Mouse (Mus musculus) gastrocnemius, adult 18-20 months (tissue): ENCODE data around the gene Rbfox2. TPM values are rescaled to one million over a fixed set of nuclear protein-coding genes. Genes with fewer than 3 reads are reported as not detected.

Source experiments
- DNase-seq: peaks from one replicate; pipeline ENCODE4 v3.0.0; 2021; ENCODE audit warnings: low spot score
- total RNA-seq, 2 experiments: library from RNA; stranded (reverse); gene quantifications; 2 replicates each; pipeline ENCODE4 v1.2.3; 2021

The Rbfox2 gene
- total RNA-seq, 2 experiments from 2014 or later, result 55.1 to 60.4 TPM

GRCm38 (mm10) chr15:77332272-77332991 is 25.6 kb upstream of the Rbfox2 start:
- no peak for DNase-seq

- DNase-seq, result no peak
These were observed 24.6 kb upstream of the Rbfox2 start for GRCm38 (mm10) chr15:77331444-77331843.

- no peak for DNase-seq
These were observed 22.9 kb upstream of the Rbfox2 start for GRCm38 (mm10) chr15:77329681-77330180.

- DNase-seq, result no peak
These were observed 19.6 kb upstream of the Rbfox2 start for GRCm38 (mm10) chr15:77326361-77326760.

GRCm38 (mm10) chr15:77324426-77324825 is 17.6 kb upstream of the Rbfox2 start:
- DNase-seq, result no peak

- no peak for DNase-seq
These were observed 16.4 kb upstream of the Rbfox2 start for GRCm38 (mm10) chr15:77323226-77323625.

- DNase-seq, result no peak
These were observed 6.9 kb upstream of the Rbfox2 start for GRCm38 (mm10) chr15:77313701-77314100.

- no peak for DNase-seq
These were observed 6.0 kb upstream of the Rbfox2 start for GRCm38 (mm10) chr15:77312796-77313195.

GRCm38 (mm10) chr15:77307767-77308495 is 1.1 kb upstream of the Rbfox2 start:
- no peak for DNase-seq

GRCm38 (mm10) chr15:77305852-77306546 is 805 bp downstream of the Rbfox2 start:
- peak; percentile 46 for DNase-seq

- DNase-seq, result no peak
These were observed 1.8 kb downstream of the Rbfox2 start for GRCm38 (mm10) chr15:77304960-77305359.

GRCm38 (mm10) chr15:77301122-77301521 is 5.7 kb downstream of the Rbfox2 start:
- peak; percentile 19 for DNase-seq

- no peak for DNase-seq
These were observed 8.2 kb downstream of the Rbfox2 start for GRCm38 (mm10) chr15:77298564-77298963.

GRCm38 (mm10) chr15:77296635-77297034 is 10.2 kb downstream of the Rbfox2 start:
- DNase-seq, result no peak

GRCm38 (mm10) chr15:77293493-77293892 is 13.3 kb downstream of the Rbfox2 start:
- no peak for DNase-seq

- no peak for DNase-seq
These were observed 14.4 kb downstream of the Rbfox2 start for GRCm38 (mm10) chr15:77292381-77292780.

GRCm38 (mm10) chr15:77291471-77291870 is 15.3 kb downstream of the Rbfox2 start:
- no peak for DNase-seq

- no peak for DNase-seq
These were observed 16.5 kb downstream of the Rbfox2 start for GRCm38 (mm10) chr15:77290352-77290751.

- DNase-seq, result no peak
These were observed 26.7 kb downstream of the Rbfox2 start for GRCm38 (mm10) chr15:77280130-77280529.

- DNase-seq, result peak; percentile 56
These were observed 28.0 kb downstream of the Rbfox2 start for GRCm38 (mm10) chr15:77278825-77279224.

GRCm38 (mm10) chr15:77276838-77277725 is 29.7 kb downstream of the Rbfox2 start:
- DNase-seq, result no peak
